Mouse (Mus musculus) intestine, embryonic 16.5 days (tissue): ENCODE data around the gene Exosc2. TPM values are rescaled to one million over a fixed set of nuclear protein-coding genes. Genes with fewer than 3 reads are reported as not detected.
A peak's percentile ranks its signal among the peaks of the same experiment; 100 is the strongest.
"Not testable (repeated sequence)": the region's sequence is repeated elsewhere in the genome, so short reads cannot be mapped to it uniquely, and the experiment has no call there.

Experiments used
- ATAC-seq: fragments of 200-750 bp; cut with Nextera tagmentation; 2 replicates; pipeline ENCODE4 v1.8.0; 2017; ENCODE audit warnings: moderate TSS enrichment, moderate library complexity
- H3K27ac ChIP-seq: fragments of 300-500 bp; sonication (generic); 2 replicates; pipeline ENCODE4 v1.5.1; 2014; ENCODE audit warnings: mild to moderate bottlenecking, low read length
- H3K27me3 ChIP-seq: fragments of 300-500 bp; sonication (generic); replicated peaks from 2 replicates; pipeline ENCODE4 v1.6.1; 2014; ENCODE audit warnings: low read length, control low read depth, mixed read lengths; ENCODE audit not compliant: control insufficient read depth, insufficient read depth
- H3K36me3 ChIP-seq: fragments of 300-500 bp; sonication (generic); 2 replicates; pipeline ENCODE4 v1.6.1; 2014; ENCODE audit warnings: low read length, control low read depth; ENCODE audit not compliant: control insufficient read depth, insufficient read depth
- H3K4me1 ChIP-seq: fragments of 300-500 bp; sonication (generic); 2 replicates; pipeline ENCODE4 v1.6.1; 2014; ENCODE audit warnings: low read length, control low read depth, mixed read lengths; ENCODE audit not compliant: control insufficient read depth, insufficient read depth
- H3K4me2 ChIP-seq: fragments of 300-500 bp; sonication (generic); 2 replicates; pipeline ENCODE4 v1.6.1; 2014; ENCODE audit warnings: low read depth, low read length, control low read depth
- H3K4me3 ChIP-seq: fragments of 300-500 bp; sonication (generic); 2 replicates; pipeline ENCODE4 v1.5.1; 2014; ENCODE audit warnings: mild to moderate bottlenecking, low read length
- H3K9ac ChIP-seq: fragments of 300-500 bp; sonication (generic); 2 replicates; pipeline ENCODE4 v1.6.1; 2014; ENCODE audit warnings: low read depth, low read length
- H3K9me3 ChIP-seq: fragments of 300-500 bp; sonication (generic); 2 replicates; pipeline ENCODE4 v1.6.1; 2016; ENCODE audit warnings: low read length, control low read depth; ENCODE audit not compliant: control insufficient read depth
- WGBS: fragments of 180-500 bp; shearing (Covaris S2); extraction: QIAGEN DNeasy Blood & Tissue Kit; methylation state at CpG from one replicate; pipeline ENCODE4 v1.1.7; 2014; 5-methylcytosine and 5-hydroxymethylcytosine counted together
- polyA plus RNA-seq: library from polyadenylated mRNA; unstranded; fragments of >200 nt; fragmentation: Nextera tagmentation; extraction: Ambion mirVana; gene quantifications from 2 replicates; pipeline ENCODE4 v1.2.1, GENCODE M21; 2015

Gene Exosc2
- polyA plus RNA-seq, 1 experiment from 2014 or later = 64.3 TPM

DNA sequence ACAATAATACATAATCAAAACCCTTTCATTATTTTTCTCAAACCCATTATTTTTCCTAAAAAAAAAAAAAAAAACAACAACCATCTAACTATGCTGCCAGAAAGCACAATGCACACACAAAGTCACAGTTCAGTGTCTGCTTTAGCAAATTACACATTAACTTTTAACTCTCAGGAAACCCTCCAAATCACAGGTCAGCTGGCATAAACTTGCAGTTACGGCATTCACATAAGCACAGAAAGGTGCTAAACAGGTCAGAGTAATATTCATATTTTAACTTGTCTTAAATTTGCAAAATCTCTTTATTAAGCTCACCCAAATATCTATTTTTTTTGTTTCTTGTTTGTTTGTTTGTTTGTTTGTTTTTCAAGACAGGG, 6.7 kb upstream of the Exosc2 start:
- Histone ChIP-seq H3K27ac (no peak overlapping the region), H3K4me3 (no peak overlapping the region), H3K9me3 (no peaks in the 10 kb centered on the region), H3K4me1 (no peaks in the 10 kb centered on the region), H3K27me3 (no peaks in the 10 kb centered on the region), H3K36me3 (no peaks in the 10 kb centered on the region), H3K4me2 (no peak overlapping the region), H3K9ac (no peak overlapping the region)
- no peak for ATAC-seq
- WGBS = 68% methylated on average over 1 of the region's 1 CpGs

DNA sequence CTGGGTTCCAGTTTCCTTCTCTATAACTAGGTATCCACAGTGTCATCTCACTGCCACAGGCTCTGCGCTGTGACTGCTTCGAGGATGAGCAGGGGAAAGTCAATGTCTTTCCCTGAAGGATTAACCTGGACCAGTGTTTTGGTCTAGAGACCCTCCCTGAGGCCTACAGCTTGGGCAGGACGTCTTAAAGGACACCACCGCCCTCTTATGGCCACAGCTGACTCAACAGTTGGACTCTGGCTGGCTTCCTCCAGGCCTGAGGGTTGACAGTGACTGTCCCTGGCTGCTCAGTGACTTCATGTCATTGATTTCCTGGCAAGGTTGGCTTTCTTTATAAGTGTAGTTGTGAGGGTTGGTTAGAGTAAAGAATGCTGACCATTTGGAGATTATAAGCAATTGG, 3.2 kb upstream of the Exosc2 start:
- no peaks in the 10 kb centered on the region for H3K36me3 ChIP-seq
- H3K9ac ChIP-seq = no peak overlapping the region
- WGBS = 28% methylated on average over 4 of the region's 4 CpGs
- no peaks in the 10 kb centered on the region for H3K9me3 ChIP-seq
- no peaks in the 10 kb centered on the region for H3K27me3 ChIP-seq
- H3K4me1 ChIP-seq = peaks cover 2% of the 10 kb centered on the region; the same call in 1 of the 2 replicates
- no peak for ATAC-seq
- H3K4me2 ChIP-seq = no peak overlapping the region
- H3K4me3 ChIP-seq = no peak overlapping the region
- H3K27ac ChIP-seq = no peak overlapping the region

DNA sequence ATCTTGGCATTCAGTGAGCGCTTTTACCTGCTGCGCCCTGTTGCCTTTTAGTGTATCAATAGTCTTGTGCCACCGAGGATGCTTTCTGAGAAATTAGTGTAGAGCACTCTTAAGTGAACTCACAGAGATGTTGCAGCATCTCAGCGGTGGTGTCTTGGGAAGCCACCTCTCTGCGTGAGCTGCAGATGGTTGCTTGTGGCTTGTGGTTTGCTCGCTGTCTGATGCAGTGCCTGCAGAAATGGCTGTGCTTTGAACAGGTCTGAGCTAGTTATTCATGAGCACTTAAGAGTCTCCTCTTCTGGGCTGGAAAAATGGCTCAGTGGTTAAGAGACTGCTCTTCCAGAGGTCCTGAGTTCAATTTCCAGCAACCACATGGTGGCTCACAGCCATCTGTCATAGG, 8.1 kb downstream of the Exosc2 start:
- H3K9ac ChIP-seq = no peak overlapping the region
- no peaks in the 10 kb centered on the region for H3K27me3 ChIP-seq
- no peak for ATAC-seq
- 92% methylated on average over 6 of the region's 6 CpGs for WGBS
- no peak overlapping the region for H3K4me2 ChIP-seq
- H3K36me3 ChIP-seq = peaks cover 17% of the 10 kb centered on the region
- no peak overlapping the region for H3K27ac ChIP-seq
- no peaks in the 10 kb centered on the region for H3K4me1 ChIP-seq
- no peaks in the 10 kb centered on the region for H3K9me3 ChIP-seq
- no peak overlapping the region for H3K4me3 ChIP-seq

DNA sequence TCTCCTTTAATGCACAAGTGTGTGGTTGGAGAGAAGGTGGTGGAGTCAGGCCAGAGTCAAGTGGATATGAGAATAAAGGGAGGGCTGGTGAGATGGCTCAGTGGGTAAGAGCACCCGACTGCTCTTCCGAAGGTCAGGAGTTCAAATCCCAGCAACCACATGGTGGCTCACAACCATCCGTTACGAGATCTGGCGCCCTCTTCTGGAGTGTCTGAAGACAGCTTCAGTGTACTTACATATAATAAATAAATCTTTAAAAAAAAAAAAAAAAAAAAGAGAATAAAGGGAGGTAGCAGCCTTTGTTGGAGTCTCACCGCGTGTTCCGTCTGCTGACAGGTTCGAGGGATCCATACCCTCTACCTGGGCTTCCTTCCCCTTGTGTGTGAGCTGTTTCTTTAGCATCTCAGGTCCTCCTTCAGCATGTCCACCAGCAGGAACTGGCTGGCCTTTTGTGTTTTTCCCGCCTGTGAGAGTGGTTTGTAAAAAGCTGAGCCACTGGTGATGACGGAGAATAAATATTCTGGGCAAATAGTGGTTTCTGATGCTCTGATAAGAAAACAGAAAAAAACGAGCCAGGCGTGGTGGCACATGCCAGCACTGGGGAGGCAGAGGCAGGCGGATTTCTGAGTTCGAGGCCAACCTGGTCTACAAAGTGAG, 10.7 kb downstream of the Exosc2 start:
- not testable (repeated sequence) for H3K4me3 ChIP-seq, H3K9ac ChIP-seq, H3K27me3 ChIP-seq, H3K27ac ChIP-seq, H3K4me1 ChIP-seq, ATAC-seq, H3K4me2 ChIP-seq, H3K9me3 ChIP-seq
- 81% methylated on average over 15 of the region's 15 CpGs for WGBS
- peaks cover 17% of the 10 kb centered on the region for H3K36me3 ChIP-seq

DNA sequence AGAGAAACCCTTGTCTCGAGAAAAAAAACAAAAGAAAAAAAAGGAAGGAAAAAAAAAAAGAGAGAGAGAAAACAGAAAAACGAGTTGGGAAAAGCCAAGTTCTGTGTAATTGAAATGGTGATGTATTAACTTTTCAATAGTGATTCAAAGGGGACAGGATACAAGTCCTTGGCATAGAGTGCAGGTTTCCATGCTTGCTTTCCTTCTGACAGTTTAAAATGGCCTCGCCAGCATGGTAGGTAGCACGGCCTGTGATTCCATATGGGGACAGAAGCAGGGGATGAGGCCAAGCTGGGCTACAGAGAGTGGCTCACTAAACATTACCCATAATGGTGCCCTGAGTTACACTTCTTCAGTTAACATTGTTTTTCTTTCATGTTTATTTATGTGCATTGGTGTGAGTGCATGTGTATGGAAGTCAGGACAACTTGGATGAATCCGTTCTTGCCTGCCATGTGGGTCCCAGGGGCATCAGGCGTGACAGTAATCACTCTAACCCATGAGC, 11.3 kb downstream of the Exosc2 start:
- no peak overlapping the region for H3K27ac ChIP-seq
- no peaks in the 10 kb centered on the region for H3K9me3 ChIP-seq
- no peak overlapping the region for H3K9ac ChIP-seq
- no peaks in the 10 kb centered on the region for H3K4me1 ChIP-seq
- H3K27me3 ChIP-seq = no peaks in the 10 kb centered on the region
- H3K36me3 ChIP-seq = peaks cover 12% of the 10 kb centered on the region
- WGBS = 82% methylated on average over 6 of the region's 6 CpGs
- no peak overlapping the region for H3K4me3 ChIP-seq
- no peak overlapping the region for H3K4me2 ChIP-seq
- no peak for ATAC-seq

DNA sequence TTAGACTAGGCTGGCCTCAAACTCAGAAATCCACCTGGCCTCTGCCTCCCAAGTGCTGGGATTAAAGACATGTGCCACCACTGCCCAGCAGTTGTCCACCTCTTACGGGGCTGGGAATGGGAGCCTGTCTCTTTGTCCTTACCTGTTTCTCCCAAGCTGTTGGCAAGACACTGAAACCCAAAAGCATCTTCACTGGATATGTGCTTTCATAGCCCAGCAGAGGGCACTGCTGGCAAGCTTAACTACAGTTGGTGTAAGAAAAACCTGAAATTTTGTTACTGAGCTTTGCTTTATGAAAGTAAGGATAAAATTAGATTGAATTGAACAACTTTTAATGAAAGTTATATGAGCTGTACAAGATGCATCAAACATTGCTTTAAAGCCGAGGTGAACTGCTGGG, 13.2 kb downstream of the Exosc2 start:
- no peak overlapping the region for H3K27ac ChIP-seq
- no peak overlapping the region for H3K9ac ChIP-seq
- no peak overlapping the region for H3K4me2 ChIP-seq
- H3K9me3 ChIP-seq = no peaks in the 10 kb centered on the region
- 28% methylated on average over 2 of the region's 2 CpGs for WGBS
- ATAC-seq = no peak
- no peaks in the 10 kb centered on the region for H3K27me3 ChIP-seq
- peaks cover 3% of the 10 kb centered on the region; the same call in 1 of the 2 replicates for H3K4me1 ChIP-seq
- H3K4me3 ChIP-seq = no peak overlapping the region
- peaks cover 9% of the 10 kb centered on the region for H3K36me3 ChIP-seq

DNA sequence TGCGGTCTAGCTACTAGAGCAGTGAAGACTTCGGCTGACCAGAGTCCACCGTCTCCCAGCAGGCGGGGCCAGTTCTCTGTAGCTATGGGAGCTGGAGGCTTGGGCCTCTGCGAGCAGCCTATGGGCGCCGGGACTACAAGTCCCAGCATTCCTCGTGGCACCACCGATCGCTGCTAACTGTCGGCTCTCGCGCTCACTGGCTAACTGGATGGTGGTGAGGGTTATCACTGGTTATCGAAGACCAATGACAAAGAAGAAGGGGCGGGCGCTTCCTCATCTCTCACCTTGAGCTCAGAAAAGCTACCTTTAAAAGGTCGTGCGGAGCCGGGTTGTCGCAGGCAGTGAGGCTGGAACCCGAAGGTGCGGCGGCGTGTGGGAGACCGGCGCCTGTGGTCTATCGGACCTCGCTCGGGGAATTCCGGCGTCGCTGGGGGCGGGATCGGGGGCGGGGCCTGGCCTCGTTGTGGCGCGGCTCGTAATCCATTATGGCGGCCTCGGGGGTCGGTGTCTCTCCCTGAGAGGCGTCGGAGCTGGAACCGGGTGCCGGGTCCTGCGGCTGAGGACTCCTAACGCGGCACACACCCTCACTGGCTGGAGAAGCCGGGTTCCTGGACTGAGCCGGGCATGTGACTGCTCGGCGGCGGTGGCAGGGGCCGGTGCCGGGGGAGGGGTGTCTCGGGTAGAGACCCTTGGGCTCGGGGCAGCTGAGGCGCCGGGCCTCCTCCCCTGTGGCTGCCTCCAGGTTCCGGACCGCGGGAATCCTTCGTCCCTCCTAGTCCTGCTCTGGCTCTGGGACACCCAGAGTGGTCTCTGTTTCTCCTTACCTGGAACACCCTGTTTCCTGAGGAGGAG, 17.8 kb downstream of the Exosc2 start, which contains the start of gene Abl1:
Abl1 (plus strand) TSS at position 303 of the 852 bp plus-strand sequence.
- peak within 1 kb of the TSS; percentile 63 for H3K4me2 ChIP-seq
- WGBS = under 1% methylated on average over 64 of the region's 64 CpGs
- H3K27me3 ChIP-seq = no peaks in the 10 kb centered on the region
- H3K27ac ChIP-seq = peak within 1 kb of the TSS; percentile 96
- H3K4me1 ChIP-seq = peaks cover 14% of the 10 kb centered on the region
- H3K9ac ChIP-seq = peak within 1 kb of the TSS; percentile 99
- H3K4me3 ChIP-seq = peak within 1 kb of the TSS; percentile 98
- H3K9me3 ChIP-seq = no peaks in the 10 kb centered on the region
- H3K36me3 ChIP-seq = peaks cover 5% of the 10 kb centered on the region; the same call in 1 of the 2 replicates
- ATAC-seq = peak; percentile 99

DNA sequence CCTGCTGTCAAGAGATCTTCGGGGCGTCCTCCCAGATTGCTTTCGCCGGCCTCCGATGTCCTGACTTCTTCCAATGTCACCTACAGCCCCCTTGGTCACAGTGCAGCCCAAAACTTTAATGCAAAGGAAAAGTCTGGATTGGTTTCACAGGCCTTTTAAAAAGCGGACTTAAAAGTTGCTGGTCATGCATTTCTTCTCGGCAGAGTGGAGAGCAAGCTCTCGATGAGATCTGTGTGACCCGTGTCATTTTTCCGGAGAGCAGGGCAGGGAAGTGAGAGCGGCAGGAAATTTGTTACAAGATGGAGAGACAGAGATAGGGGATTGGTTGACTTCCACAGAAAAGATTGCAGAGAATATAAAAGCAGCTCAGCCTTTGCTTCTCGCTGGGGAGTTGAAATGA, 18.5 kb downstream of the Exosc2 start:
- Histone ChIP-seq H3K4me3 (peak overlapping the region; percentile 98), H3K27me3 (no peaks in the 10 kb centered on the region), H3K36me3 (peaks cover 5% of the 10 kb centered on the region; the same call in 1 of the 2 replicates), H3K4me1 (peaks cover 14% of the 10 kb centered on the region), H3K27ac (peak overlapping the region; percentile 96), H3K9me3 (no peaks in the 10 kb centered on the region), H3K9ac (peak overlapping the region; percentile 99), H3K4me2 (peak overlapping the region; percentile 51)
- no peak for ATAC-seq
- WGBS = under 1% methylated on average over 12 of the region's 12 CpGs

DNA sequence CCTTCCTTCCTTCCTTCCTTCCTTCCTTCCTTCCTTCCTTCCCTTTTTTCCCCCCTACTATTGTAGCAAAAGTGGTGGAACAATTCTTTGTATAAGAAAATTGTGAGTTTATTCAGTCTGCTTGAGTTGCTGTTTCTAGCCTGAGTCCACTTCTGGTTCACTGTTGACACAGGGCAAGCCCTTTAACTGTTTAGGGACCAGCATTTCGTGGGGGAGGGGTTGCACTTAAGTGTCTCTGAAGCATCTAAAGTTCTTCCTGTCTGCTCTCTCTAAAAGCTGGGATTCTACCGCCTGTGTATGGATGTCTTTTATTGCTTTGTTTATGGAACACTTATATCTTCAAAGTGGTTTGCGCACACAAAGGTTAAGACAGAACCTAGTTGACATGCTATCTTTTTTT, 19.5 kb downstream of the Exosc2 start:
- H3K4me2 ChIP-seq = peak overlapping the region; percentile 51
- H3K27me3 ChIP-seq = no peaks in the 10 kb centered on the region
- H3K36me3 ChIP-seq = peaks cover 5% of the 10 kb centered on the region; the same call in 1 of the 2 replicates
- no peaks in the 10 kb centered on the region for H3K9me3 ChIP-seq
- H3K4me1 ChIP-seq = peaks cover 14% of the 10 kb centered on the region
- peak overlapping the region; percentile 98 for H3K4me3 ChIP-seq
- 29% methylated on average over 3 of the region's 3 CpGs for WGBS
- no peak for ATAC-seq
- peak overlapping the region; percentile 99; the same call in 1 of the 2 replicates for H3K9ac ChIP-seq
- H3K27ac ChIP-seq = no peak overlapping the region
